Mouse (Mus musculus) ES-E14 (cell line): Measurements from ENCODE around the gene 3110082I17Rik.

Source experiments
- CHD2 ChIP-seq: IDR thresholded peaks from 2 replicates; pipeline ENCODE4 v1.6.1; 2014; ENCODE audit warnings: mild to moderate bottlenecking, low read depth, low read length, inconsistent platforms
- HCFC1 ChIP-seq: IDR thresholded peaks from 2 replicates; pipeline ENCODE4 v1.6.1; 2012; ENCODE audit warnings: low read length, inconsistent platforms, borderline replicate concordance; ENCODE audit not compliant: insufficient read depth
- ZC3H11A ChIP-seq: IDR thresholded peaks from 2 replicates; pipeline ENCODE4 v1.6.1; 2012; ENCODE audit warnings: low read depth, mild to moderate bottlenecking, inconsistent platforms, low read length, borderline replicate concordance

- TF ChIP-seq HCFC1: no peak
- no peak for TF ChIP-seq ZC3H11A
- no peak for TF ChIP-seq CHD2
Measured at GRCm38 (mm10) chr5:139437769-139438168, 22.6 kb downstream of the 3110082I17Rik start.
